Mouse (Mus musculus) stomach, embryonic 16.5 days (tissue): Measurements from ENCODE around the gene Cep170. TPM values are rescaled to one million over a fixed set of nuclear protein-coding genes. Genes with fewer than 3 reads are reported as not detected.

Source experiments
- ATAC-seq: fragments of 200-750 bp; cut with Nextera tagmentation; 2 replicates; pipeline ENCODE4 v1.8.0; 2017; ENCODE audit warnings: moderate number of reproducible peaks, moderate TSS enrichment; ENCODE audit not compliant: insufficient read depth, low FRiP score
- H3K27ac ChIP-seq: fragments of 300-500 bp; sonication (generic); 2 replicates; pipeline ENCODE4 v1.5.1; 2014; ENCODE audit warnings: low read length
- H3K27me3 ChIP-seq: fragments of 300-500 bp; sonication (generic); 2 replicates; pipeline ENCODE4 v1.6.1; 2014; ENCODE audit warnings: low read length, control low read depth, mixed read lengths; ENCODE audit not compliant: control insufficient read depth, insufficient read depth
- H3K36me3 ChIP-seq: fragments of 300-500 bp; sonication (generic); 2 replicates; pipeline ENCODE4 v1.6.1; 2014; ENCODE audit warnings: low read length; ENCODE audit not compliant: control insufficient read depth, insufficient read depth
- H3K4me1 ChIP-seq: fragments of 300-500 bp; sonication (generic); 2 replicates; pipeline ENCODE4 v1.6.1; 2014; ENCODE audit warnings: low read length, control low read depth, mixed read lengths; ENCODE audit not compliant: control insufficient read depth, insufficient read depth
- H3K4me2 ChIP-seq: fragments of 300-500 bp; sonication (generic); 2 replicates; pipeline ENCODE4 v1.6.1; 2014; ENCODE audit warnings: low read depth, low read length, mixed read lengths
- H3K4me3 ChIP-seq: fragments of 300-500 bp; sonication (generic); replicated peaks from 2 replicates; pipeline ENCODE4 v1.5.1; 2014; ENCODE audit warnings: mild to moderate bottlenecking, low read length
- H3K9ac ChIP-seq: fragments of 300-500 bp; sonication (generic); 2 replicates; pipeline ENCODE4 v1.6.1; 2014; ENCODE audit warnings: low read length
- H3K9me3 ChIP-seq: fragments of 300-500 bp; sonication (generic); replicated peaks from 2 replicates; pipeline ENCODE4 v1.6.1; 2016; ENCODE audit warnings: low read length, control low read depth; ENCODE audit not compliant: control insufficient read depth
- WGBS: fragments of 180-500 bp; shearing (Covaris S2); extraction: QIAGEN DNeasy Blood & Tissue Kit; methylation state at CpG from one replicate; pipeline ENCODE4 v1.1.7; 2014; 5-methylcytosine and 5-hydroxymethylcytosine counted together
- polyA plus RNA-seq: library from polyadenylated mRNA; unstranded; fragments of >200 nt; fragmentation: Nextera tagmentation; extraction: Ambion mirVana; gene quantifications from 2 replicates; pipeline ENCODE4 v1.2.1, GENCODE M21; 2015

The Cep170 gene
- polyA plus RNA-seq, 1 experiment from 2014 or later: 16.0 TPM

- no peak overlapping the region for H3K9ac ChIP-seq
- 76% methylated on average over 4 of the region's 4 CpGs for WGBS
- peaks cover 5% of the 10 kb centered on the region; the same call in 1 of the 2 replicates for H3K4me1 ChIP-seq
- H3K27ac ChIP-seq: no peak overlapping the region
- H3K36me3 ChIP-seq: no peaks in the 10 kb centered on the region
- H3K27me3 ChIP-seq: no peaks in the 10 kb centered on the region
- ATAC-seq: no peak
- no peak overlapping the region for H3K4me2 ChIP-seq
- H3K4me3 ChIP-seq: no peak overlapping the region
- no peaks in the 10 kb centered on the region for H3K9me3 ChIP-seq
Measured at GRCm38 (mm10) chr1:176827365-176827764, 13.5 kb upstream of the Cep170 start.

- Histone ChIP-seq H3K27me3 (no peaks in the 10 kb centered on the region), H3K9me3 (no peaks in the 10 kb centered on the region), H3K36me3 (no peaks in the 10 kb centered on the region), H3K4me3 (no peak overlapping the region), H3K9ac (no peak overlapping the region), H3K4me2 (no peak overlapping the region), H3K27ac (no peak overlapping the region), H3K4me1 (peaks cover 6% of the 10 kb centered on the region)
- 82% methylated on average over 4 of the region's 4 CpGs for WGBS
- no peak for ATAC-seq
Measured at GRCm38 (mm10) chr1:176826931-176827330, 13.1 kb upstream of the Cep170 start.

- H3K4me3 ChIP-seq: no peak overlapping the region
- 86% methylated on average over 11 of the region's 11 CpGs for WGBS
- peaks cover 10% of the 10 kb centered on the region for H3K4me1 ChIP-seq
- H3K9me3 ChIP-seq: no peaks in the 10 kb centered on the region
- no peak overlapping the region for H3K9ac ChIP-seq
- no peak for ATAC-seq
- no peaks in the 10 kb centered on the region for H3K36me3 ChIP-seq
- no peaks in the 10 kb centered on the region for H3K27me3 ChIP-seq
- no peak overlapping the region for H3K27ac ChIP-seq
- no peak overlapping the region for H3K4me2 ChIP-seq
Measured at GRCm38 (mm10) chr1:176826186-176826585, 12.3 kb upstream of the Cep170 start.

GRCm38 (mm10) chr1:176825084-176825483 is 11.2 kb upstream of the Cep170 start:
- 89% methylated on average over 4 of the region's 4 CpGs for WGBS

GRCm38 (mm10) chr1:176824611-176825010 is 10.7 kb upstream of the Cep170 start:
- WGBS: 87% methylated on average over 6 of the region's 6 CpGs
- H3K36me3 ChIP-seq: no peaks in the 10 kb centered on the region
- H3K27ac ChIP-seq: no peak overlapping the region
- no peaks in the 10 kb centered on the region for H3K27me3 ChIP-seq
- H3K4me2 ChIP-seq: no peak overlapping the region
- ATAC-seq: no peak
- no peak overlapping the region for H3K4me3 ChIP-seq
- H3K9me3 ChIP-seq: no peaks in the 10 kb centered on the region
- no peak overlapping the region for H3K9ac ChIP-seq
- peaks cover 10% of the 10 kb centered on the region for H3K4me1 ChIP-seq

More at GRCm38 (mm10) chr1:176825084-176825483, 11.2 kb upstream of the Cep170 start:
- Histone ChIP-seq H3K27ac (no peak overlapping the region), H3K4me1 (peaks cover 10% of the 10 kb centered on the region), H3K9ac (no peak overlapping the region), H3K9me3 (no peaks in the 10 kb centered on the region), H3K36me3 (no peaks in the 10 kb centered on the region), H3K4me3 (no peak overlapping the region), H3K4me2 (no peak overlapping the region), H3K27me3 (no peaks in the 10 kb centered on the region)
- ATAC-seq: no peak

- Histone ChIP-seq H3K27ac (no peak overlapping the region), H3K9ac (no peak overlapping the region), H3K27me3 (no peaks in the 10 kb centered on the region), H3K4me3 (no peak overlapping the region), H3K4me1 (peaks cover 10% of the 10 kb centered on the region), H3K9me3 (no peaks in the 10 kb centered on the region), H3K36me3 (no peaks in the 10 kb centered on the region), H3K4me2 (no peak overlapping the region)
- no peak for ATAC-seq
- WGBS: 71% methylated on average over 8 of the region's 8 CpGs
Measured at GRCm38 (mm10) chr1:176823889-176824288, 10.0 kb upstream of the Cep170 start.

GRCm38 (mm10) chr1:176822949-176823348 is 9.1 kb upstream of the Cep170 start:
- no peak overlapping the region for H3K27ac ChIP-seq
- ATAC-seq: no peak
- H3K9me3 ChIP-seq: no peaks in the 10 kb centered on the region
- H3K27me3 ChIP-seq: no peaks in the 10 kb centered on the region
- WGBS: 68% methylated on average over 4 of the region's 4 CpGs
- H3K4me2 ChIP-seq: no peak overlapping the region
- H3K9ac ChIP-seq: no peak overlapping the region
- no peaks in the 10 kb centered on the region for H3K36me3 ChIP-seq
- H3K4me1 ChIP-seq: peaks cover 19% of the 10 kb centered on the region
- no peak overlapping the region for H3K4me3 ChIP-seq

- ATAC-seq: no peak; the same call in 1 of the 2 replicates
- WGBS: 11% methylated on average over 1 of the region's 1 CpGs
- H3K4me3 ChIP-seq: no peak overlapping the region
- H3K27ac ChIP-seq: no peak overlapping the region
- H3K9me3 ChIP-seq: no peaks in the 10 kb centered on the region
- H3K9ac ChIP-seq: no peak overlapping the region
- H3K27me3 ChIP-seq: no peaks in the 10 kb centered on the region
- no peaks in the 10 kb centered on the region for H3K36me3 ChIP-seq
- H3K4me1 ChIP-seq: peaks cover 19% of the 10 kb centered on the region
- H3K4me2 ChIP-seq: no peak overlapping the region
Measured at GRCm38 (mm10) chr1:176821929-176822328, 8.1 kb upstream of the Cep170 start.

- no peaks in the 10 kb centered on the region for H3K27me3 ChIP-seq
- H3K9ac ChIP-seq: no peak overlapping the region
- ATAC-seq: no peak
- no peak overlapping the region for H3K4me3 ChIP-seq
- H3K9me3 ChIP-seq: no peaks in the 10 kb centered on the region
- no peaks in the 10 kb centered on the region for H3K36me3 ChIP-seq
- no peak overlapping the region for H3K4me2 ChIP-seq
- H3K27ac ChIP-seq: no peak overlapping the region
- peaks cover 19% of the 10 kb centered on the region for H3K4me1 ChIP-seq
- WGBS: 38% methylated on average over 6 of the region's 6 CpGs
Measured at GRCm38 (mm10) chr1:176818763-176819162, 4.9 kb upstream of the Cep170 start.

GRCm38 (mm10) chr1:176818147-176818546 is 4.3 kb upstream of the Cep170 start:
- 64% methylated on average over 2 of the region's 2 CpGs for WGBS
- H3K27me3 ChIP-seq: no peaks in the 10 kb centered on the region
- peaks cover 18% of the 10 kb centered on the region for H3K4me1 ChIP-seq
- H3K9ac ChIP-seq: no peak overlapping the region
- no peak overlapping the region for H3K4me2 ChIP-seq
- no peak for ATAC-seq
- no peak overlapping the region for H3K4me3 ChIP-seq
- no peaks in the 10 kb centered on the region for H3K9me3 ChIP-seq
- H3K36me3 ChIP-seq: no peaks in the 10 kb centered on the region
- H3K27ac ChIP-seq: no peak overlapping the region
